Mouse (Mus musculus) myocyte (in vitro differentiated cells): ENCODE measurements around the gene Ccnd3.

Experiments used
- CEBPB ChIP-seq: IDR thresholded peaks from 2 replicates; pipeline ENCODE4 v1.6.1; 2011; ENCODE audit warnings: mild to moderate bottlenecking, moderate library complexity; ENCODE audit not compliant: poor library complexity, insufficient read depth, severe bottlenecking
- E2F4 ChIP-seq: IDR thresholded peaks from one replicate; pipeline ENCODE4 v1.6.1; 2011; ENCODE audit warnings: mild to moderate bottlenecking, control low read depth, moderate library complexity; ENCODE audit not compliant: insufficient read depth
- MAX ChIP-seq: IDR thresholded peaks from one replicate; pipeline ENCODE4 v1.6.1; 2011; ENCODE audit warnings: low read depth, mild to moderate bottlenecking, control low read depth
- MYOD1 ChIP-seq, 3 experiments: IDR thresholded peaks; one replicate each; pipeline ENCODE4 v1.6.1; 2011; ENCODE audit warnings: control low read depth in 2 of 3, low read depth in 2 of 3, mild to moderate bottlenecking in 2 of 3, moderate library complexity in 1 of 3; ENCODE audit not compliant: insufficient read length in 2 of 3, control insufficient read depth in 1 of 3
- POLR2A ChIP-seq: IDR thresholded peaks from one replicate; pipeline ENCODE4 v1.6.1; 2011; ENCODE audit warnings: low read depth, mild to moderate bottlenecking, control low read depth, moderate library complexity; ENCODE audit not compliant: insufficient read length
- POLR2AphosphoS2 ChIP-seq: IDR thresholded peaks from one replicate; pipeline ENCODE4 v1.6.1; 2011; ENCODE audit warnings: low read depth, control low read depth; ENCODE audit not compliant: insufficient read length
- REST ChIP-seq: IDR thresholded peaks from one replicate; pipeline ENCODE4 v1.6.1; 2011; ENCODE audit warnings: mild to moderate bottlenecking, control low read depth, moderate library complexity; ENCODE audit not compliant: insufficient read depth, insufficient read length
- TCF12 ChIP-seq: IDR thresholded peaks from one replicate; pipeline ENCODE4 v1.6.1; 2011; ENCODE audit warnings: mild to moderate bottlenecking, control low read depth; ENCODE audit not compliant: poor library complexity, insufficient read depth, severe bottlenecking
- USF1 ChIP-seq: IDR thresholded peaks from one replicate; pipeline ENCODE4 v1.6.1; 2011; ENCODE audit warnings: low read depth, mild to moderate bottlenecking, control low read depth, moderate library complexity

GRCm38 (mm10) chr17:47494132-47494531 is 10.7 kb upstream of the Ccnd3 start:
- TF ChIP-seq REST (no peak), CEBPB (no peak), POLR2A (no peak), MAX (no peak), USF1 (no peak), E2F4 (no peak), MYOD1 (IDR thresholded peaks at IDR 0.05; ENCODE audit: control insufficient read depth in 1 of 3, insufficient read length in 2 of 3, low read depth in 2 of 3) (no peak), POLR2AphosphoS2 (no peak), TCF12 (no peak)
